Mouse (Mus musculus): ENCODE results near the gene Hoxd11.

GRCm38 (mm10) chr2:74722949-74723348 lies 43.6 kb downstream of the Hoxd11 start:
- TF ChIP-seq POLR2A (IDR thresholded peaks at IDR 0.05; ENCODE audit: control insufficient read depth, low read depth, low read length), result no peak
- TF ChIP-seq CTCF (IDR thresholded peaks at IDR 0.05; ENCODE audit: control insufficient read depth, insufficient read depth, insufficient replicate concordance, low read depth, low read length), result no peak
